Mouse (Mus musculus): ENCODE results near the gene Sohlh1.

DNA sequence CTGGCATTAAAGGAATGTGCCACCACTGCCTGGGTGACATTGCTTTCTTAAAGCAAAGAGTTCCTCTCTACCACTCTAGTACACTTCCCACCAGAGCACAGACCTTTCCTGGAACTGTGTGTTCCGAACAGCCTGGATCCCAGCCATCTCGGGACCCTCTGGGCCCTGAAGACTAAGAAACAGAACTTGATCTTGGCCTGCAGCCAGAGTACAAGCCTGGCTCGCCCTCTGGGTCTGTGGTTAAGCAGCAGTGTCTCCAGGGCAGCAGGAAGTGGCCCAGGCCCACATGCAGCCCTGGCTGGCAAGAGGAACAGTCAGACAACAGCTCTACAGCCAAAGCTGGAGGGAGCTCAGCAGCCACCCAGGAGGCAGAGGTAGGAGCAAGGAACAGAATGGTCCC lies 5.6 kb upstream of the Sohlh1 start:
- TF ChIP-seq EP300 (IDR thresholded peaks at IDR 0.05; ENCODE audit: low read depth) (no peak), CTCF (IDR thresholded peaks at IDR 0.05; ENCODE audit: low read depth) (no peak)

All from liver, embryonic 14.5 days (tissue).